Mouse (Mus musculus) embryonic facial prominence, embryonic 11.5 days (tissue): Measurements from ENCODE around the gene Pde11a. TPM values are rescaled to one million over a fixed set of nuclear protein-coding genes. Genes with fewer than 3 reads are reported as not detected.
A peak's percentile ranks its signal among the peaks of the same experiment; 100 is the strongest.

Experiments used
- ATAC-seq: fragments of 200-750 bp; cut with Nextera tagmentation; replicated peaks from 2 replicates; pipeline ENCODE4 v1.8.0; 2017; ENCODE audit warnings: low read depth; ENCODE audit not compliant: insufficient number of reproducible peaks, low FRiP score, low TSS enrichment
- DNase-seq: peaks from one replicate; pipeline ENCODE4 v3.0.0-alpha.2; 2015; ENCODE audit warnings: low spot score
- H3K27ac ChIP-seq: fragments of 300-500 bp; sonication (generic); replicated peaks from 2 replicates; pipeline ENCODE4 v1.5.1; 2014; ENCODE audit warnings: mild to moderate bottlenecking, low read depth, low read length, control low read depth
- H3K27me3 ChIP-seq: fragments of 300-500 bp; sonication (generic); 2 replicates; pipeline ENCODE4 v1.6.1; 2014; ENCODE audit warnings: mild to moderate bottlenecking, low read length, moderate library complexity, mixed read lengths; ENCODE audit not compliant: control insufficient read depth, insufficient read depth
- H3K36me3 ChIP-seq: fragments of 300-500 bp; sonication (generic); replicated peaks from 2 replicates; pipeline ENCODE4 v1.6.1; 2014; ENCODE audit warnings: low read depth, mild to moderate bottlenecking, low read length, moderate library complexity, mixed read lengths; ENCODE audit not compliant: control insufficient read depth, insufficient read depth
- H3K4me1 ChIP-seq: fragments of 300-500 bp; sonication (generic); 2 replicates; pipeline ENCODE4 v1.6.1; 2014; ENCODE audit warnings: low read length, mixed read lengths; ENCODE audit not compliant: control insufficient read depth, insufficient read depth
- H3K4me2 ChIP-seq: fragments of 300-500 bp; sonication (generic); 2 replicates; pipeline ENCODE4 v1.6.1; 2014; ENCODE audit warnings: low read depth, mild to moderate bottlenecking, control low read depth, low read length, moderate library complexity
- H3K4me3 ChIP-seq: fragments of 300-500 bp; sonication (generic); 2 replicates; pipeline ENCODE4 v1.5.1; 2014; ENCODE audit warnings: low read depth, low read length, control low read depth
- H3K9ac ChIP-seq: fragments of 300-500 bp; sonication (generic); replicated peaks from 2 replicates; pipeline ENCODE4 v1.6.1; 2014; ENCODE audit warnings: mild to moderate bottlenecking, control low read depth, low read length
- H3K9me3 ChIP-seq: fragments of 300-500 bp; sonication (generic); replicated peaks from 2 replicates; pipeline ENCODE4 v1.6.1; 2016; ENCODE audit warnings: mild to moderate bottlenecking, low read length, inconsistent platforms, mixed read lengths; ENCODE audit not compliant: control insufficient read depth
- WGBS: fragments of 180-500 bp; shearing (Covaris S2); extraction: QIAGEN DNeasy Blood & Tissue Kit; methylation state at CpG from one replicate; pipeline ENCODE4 v1.1.7; 2014; 5-methylcytosine and 5-hydroxymethylcytosine counted together
- polyA plus RNA-seq: library from polyadenylated mRNA; unstranded; fragments of >200 nt; fragmentation: Nextera tagmentation; extraction: Ambion mirVana; gene quantifications from 2 replicates; pipeline ENCODE4 v1.2.1, GENCODE M21; 2014

Pde11a gene
- polyA plus RNA-seq, 1 experiment from 2014 or later: 0.28 TPM

GRCm38 (mm10) chr2:75989694-75990093, 348.9 kb downstream of the Pde11a start:
- Histone ChIP-seq H3K4me3 (no peak overlapping the region), H3K4me2 (no peak overlapping the region), H3K27ac (no peak overlapping the region; the same call in 1 of the 2 replicates), H3K9me3 (no peaks in the 10 kb centered on the region), H3K4me1 (no peaks in the 10 kb centered on the region), H3K27me3 (no peaks in the 10 kb centered on the region), H3K36me3 (no peaks in the 10 kb centered on the region), H3K9ac (no peak overlapping the region)
- ATAC-seq (no peak), DNase-seq (peak; percentile 62)
- 22% methylated on average over 4 of the region's 4 CpGs for WGBS

- peak overlapping the region; percentile 30; the same call in 1 of the 2 replicates for H3K27ac ChIP-seq
- no peak overlapping the region for H3K4me3 ChIP-seq
- DNase-seq (no peak), ATAC-seq (no peak)
- H3K27me3 ChIP-seq: no peaks in the 10 kb centered on the region
- H3K4me1 ChIP-seq: no peaks in the 10 kb centered on the region
- WGBS: 32% methylated on average over 7 of the region's 7 CpGs
- no peak overlapping the region for H3K9ac ChIP-seq
- H3K36me3 ChIP-seq: no peaks in the 10 kb centered on the region
- H3K9me3 ChIP-seq: no peaks in the 10 kb centered on the region
- H3K4me2 ChIP-seq: no peak overlapping the region
Measured at GRCm38 (mm10) chr2:75988779-75989363, 349.7 kb downstream of the Pde11a start.

GRCm38 (mm10) chr2:75988378-75988777, 350.2 kb downstream of the Pde11a start:
- DNase-seq: no peak
- WGBS: 63% methylated on average over 4 of the region's 4 CpGs
- H3K4me2 ChIP-seq: no peak overlapping the region
- H3K9ac ChIP-seq: no peak overlapping the region
- H3K27ac ChIP-seq: no peak overlapping the region
- H3K36me3 ChIP-seq: no peaks in the 10 kb centered on the region
- no peaks in the 10 kb centered on the region for H3K4me1 ChIP-seq
- H3K27me3 ChIP-seq: no peaks in the 10 kb centered on the region
- H3K9me3 ChIP-seq: no peaks in the 10 kb centered on the region
- no peak overlapping the region for H3K4me3 ChIP-seq
- ATAC-seq: no peak

GRCm38 (mm10) chr2:75987739-75988138, 350.8 kb downstream of the Pde11a start:
- WGBS: 57% methylated on average over 9 of the region's 9 CpGs
- no peaks in the 10 kb centered on the region for H3K9me3 ChIP-seq
- H3K36me3 ChIP-seq: no peaks in the 10 kb centered on the region
- no peaks in the 10 kb centered on the region for H3K4me1 ChIP-seq
- DNase-seq (no peak), ATAC-seq (no peak)
- H3K4me3 ChIP-seq: no peak overlapping the region
- H3K4me2 ChIP-seq: no peak overlapping the region
- H3K9ac ChIP-seq: no peak overlapping the region
- no peak overlapping the region for H3K27ac ChIP-seq
- H3K27me3 ChIP-seq: no peaks in the 10 kb centered on the region

- no peaks in the 10 kb centered on the region for H3K27me3 ChIP-seq
- H3K36me3 ChIP-seq: no peaks in the 10 kb centered on the region
- no peaks in the 10 kb centered on the region for H3K4me1 ChIP-seq
- whole genome bisulfite sequencing: 3% methylated on average over 2 of the region's 2 CpGs
- no peak overlapping the region for H3K4me2 ChIP-seq
- ATAC-seq (0 out of 2 replicates have a peak, but pooled peaks have one; percentile 12), DNase-seq (peak; percentile 87)
- no peak overlapping the region for H3K4me3 ChIP-seq
- no peaks in the 10 kb centered on the region for H3K9me3 ChIP-seq
- H3K27ac ChIP-seq: no peak overlapping the region
- H3K9ac ChIP-seq: no peak overlapping the region
Measured at GRCm38 (mm10) chr2:75985124-75985523, 353.4 kb downstream of the Pde11a start.

- Histone ChIP-seq H3K4me1 (no peaks in the 10 kb centered on the region), H3K27me3 (no peaks in the 10 kb centered on the region), H3K4me3 (no peak overlapping the region), H3K36me3 (no peaks in the 10 kb centered on the region), H3K9ac (no peak overlapping the region), H3K9me3 (no peaks in the 10 kb centered on the region), H3K4me2 (no peak overlapping the region), H3K27ac (no peak overlapping the region)
- 81% methylated on average over 3 of the region's 3 CpGs for WGBS
- ATAC-seq (no peak), DNase-seq (no peak)
Measured at GRCm38 (mm10) chr2:75983847-75984246, 354.7 kb downstream of the Pde11a start.

GRCm38 (mm10) chr2:75983091-75983490, 355.5 kb downstream of the Pde11a start:
- no peak overlapping the region for H3K27ac ChIP-seq
- H3K27me3 ChIP-seq: no peaks in the 10 kb centered on the region
- DNase-seq (no peak), ATAC-seq (no peak)
- no peaks in the 10 kb centered on the region for H3K36me3 ChIP-seq
- no peak overlapping the region for H3K4me3 ChIP-seq
- H3K9me3 ChIP-seq: no peaks in the 10 kb centered on the region
- no peak overlapping the region for H3K9ac ChIP-seq
- H3K4me1 ChIP-seq: no peaks in the 10 kb centered on the region
- no peak overlapping the region for H3K4me2 ChIP-seq
- 97% methylated on average over 3 of the region's 3 CpGs for WGBS

- no peaks in the 10 kb centered on the region for H3K4me1 ChIP-seq
- no peak overlapping the region for H3K4me3 ChIP-seq
- H3K4me2 ChIP-seq: no peak overlapping the region
- DNase-seq (no peak), ATAC-seq (no peak)
- H3K27ac ChIP-seq: no peak overlapping the region
- no peaks in the 10 kb centered on the region for H3K9me3 ChIP-seq
- H3K9ac ChIP-seq: no peak overlapping the region
- no peaks in the 10 kb centered on the region for H3K27me3 ChIP-seq
- no peaks in the 10 kb centered on the region for H3K36me3 ChIP-seq
- 94% methylated on average over 4 of the region's 4 CpGs for WGBS
Measured at GRCm38 (mm10) chr2:75982626-75983025, 355.9 kb downstream of the Pde11a start.
